Mouse (Mus musculus): ENCODE results near the gene Pomgnt1.

Pomgnt1 gene

DNA sequence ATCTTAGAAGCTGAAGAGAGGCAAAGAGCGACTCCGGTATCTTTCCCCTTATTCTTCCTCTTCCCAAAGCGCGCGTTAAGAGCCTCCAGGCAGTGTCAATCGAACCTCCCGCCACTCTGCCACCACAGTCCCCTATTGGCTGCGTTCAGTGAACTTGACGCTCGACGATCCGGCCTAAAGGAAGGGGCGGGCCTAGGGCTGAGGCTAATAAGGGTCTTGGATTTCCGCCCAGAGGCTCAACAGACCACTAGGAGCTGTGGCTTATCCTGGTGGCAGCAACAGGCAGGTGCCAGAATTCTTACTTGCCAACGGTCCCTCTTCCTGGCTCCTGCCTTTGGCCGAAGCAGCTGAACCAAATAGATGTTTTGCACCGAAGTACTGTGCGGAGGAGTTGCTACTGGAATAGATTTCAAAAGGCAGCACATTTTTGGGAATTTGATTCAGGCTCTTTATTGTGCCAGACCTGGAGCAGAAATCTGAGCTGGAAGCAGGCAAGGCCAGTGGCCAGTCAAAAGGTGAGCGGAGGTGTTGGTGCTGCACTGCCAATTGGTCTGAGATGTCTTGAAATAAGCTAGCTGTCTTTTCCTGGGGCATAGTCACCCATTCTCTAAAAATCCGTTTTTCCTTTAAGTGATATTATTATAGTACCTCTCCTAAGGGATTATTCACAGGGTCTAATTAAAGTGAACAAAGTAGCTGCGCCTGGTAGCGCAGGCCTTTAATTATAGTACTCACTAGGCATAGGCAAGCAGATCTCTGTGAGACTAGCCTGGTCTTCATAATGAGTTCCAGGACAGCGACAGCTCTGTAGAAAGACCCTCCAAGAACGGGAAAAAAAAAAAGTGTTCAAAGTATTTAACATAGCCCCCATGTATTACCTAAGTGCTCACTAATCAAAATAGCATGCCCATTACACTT, at the start of gene Pomgnt1, which contains the start of gene Rad54l:
Gene Pomgnt1 (plus strand): TSS at position 239 of the 918 bp plus-strand sequence.
Gene Rad54l (minus strand): TSS at position 89 of the 918 bp plus-strand sequence.
- peak; percentile 90 for DNase-seq

DNA sequence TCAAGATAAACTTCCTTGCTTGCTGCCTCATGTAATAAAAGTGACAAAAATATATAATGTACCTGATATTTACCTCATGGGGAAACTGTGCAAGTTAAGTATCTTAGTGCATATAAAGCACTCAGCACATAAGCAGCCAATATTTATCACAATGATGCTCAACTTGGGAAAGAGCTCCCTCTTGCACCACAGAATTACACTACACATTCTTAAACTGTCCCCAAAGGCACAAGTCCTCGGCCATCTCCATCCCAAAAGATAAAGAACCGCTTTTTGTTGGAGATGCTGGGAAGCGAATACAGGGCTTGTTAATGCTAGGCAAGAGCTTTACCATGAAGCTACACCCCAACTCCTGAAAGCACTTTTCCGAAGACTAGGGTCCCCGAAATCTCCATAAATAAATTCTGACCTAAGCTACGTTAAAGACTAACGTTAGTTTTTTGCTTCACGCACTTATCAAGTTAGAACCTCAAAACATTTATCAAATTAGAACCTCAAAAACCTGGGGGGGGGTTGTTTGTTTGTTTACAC, 49.4 kb upstream of the Pomgnt1 start:
- DNase-seq, result no peak

DNA sequence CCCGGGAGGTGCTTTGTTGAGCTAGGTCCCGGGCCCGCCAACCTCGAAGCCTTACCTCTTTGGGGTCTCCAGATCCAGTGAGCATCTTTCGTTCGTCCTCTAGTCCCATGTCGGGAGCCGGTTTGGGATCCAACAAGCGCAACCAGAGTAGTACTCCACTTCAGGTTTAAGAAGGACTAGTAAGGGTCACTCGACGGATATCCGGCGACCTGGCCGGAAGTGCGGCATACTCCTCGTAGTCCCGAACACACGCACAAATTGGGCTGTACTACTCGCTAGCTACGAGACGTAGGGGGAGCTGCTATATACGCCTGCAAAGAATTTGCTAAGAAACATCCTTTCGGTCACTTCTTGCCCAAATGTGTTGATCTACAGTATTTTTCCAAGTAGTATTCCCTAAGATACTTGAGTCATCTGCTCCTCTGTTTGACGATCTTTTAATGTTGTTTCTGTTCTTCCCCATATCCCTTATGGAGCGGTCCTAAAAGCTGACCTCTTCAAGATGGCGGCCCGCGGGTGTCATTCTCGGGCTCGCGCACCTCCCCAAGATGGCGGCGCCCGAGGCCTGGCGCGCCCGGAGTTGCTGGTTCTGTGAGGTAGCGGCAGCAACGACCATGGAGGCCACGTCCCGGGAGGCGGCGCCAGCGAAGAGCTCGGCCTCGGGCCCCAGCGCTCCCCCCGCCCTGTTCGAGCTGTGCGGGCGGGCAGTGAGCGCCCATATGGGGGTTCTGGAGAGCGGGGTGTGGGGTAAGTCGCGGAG, 48.6 kb upstream of the Pomgnt1 start, which contains the start of the genes Uqcrh and Lrrc41:
Gene Uqcrh (minus strand): TSS at position 211 of the 760 bp plus-strand sequence.
Gene Lrrc41 (plus strand): TSS at position 409 of the 760 bp plus-strand sequence.
- peak; percentile 97 for DNase-seq

DNA sequence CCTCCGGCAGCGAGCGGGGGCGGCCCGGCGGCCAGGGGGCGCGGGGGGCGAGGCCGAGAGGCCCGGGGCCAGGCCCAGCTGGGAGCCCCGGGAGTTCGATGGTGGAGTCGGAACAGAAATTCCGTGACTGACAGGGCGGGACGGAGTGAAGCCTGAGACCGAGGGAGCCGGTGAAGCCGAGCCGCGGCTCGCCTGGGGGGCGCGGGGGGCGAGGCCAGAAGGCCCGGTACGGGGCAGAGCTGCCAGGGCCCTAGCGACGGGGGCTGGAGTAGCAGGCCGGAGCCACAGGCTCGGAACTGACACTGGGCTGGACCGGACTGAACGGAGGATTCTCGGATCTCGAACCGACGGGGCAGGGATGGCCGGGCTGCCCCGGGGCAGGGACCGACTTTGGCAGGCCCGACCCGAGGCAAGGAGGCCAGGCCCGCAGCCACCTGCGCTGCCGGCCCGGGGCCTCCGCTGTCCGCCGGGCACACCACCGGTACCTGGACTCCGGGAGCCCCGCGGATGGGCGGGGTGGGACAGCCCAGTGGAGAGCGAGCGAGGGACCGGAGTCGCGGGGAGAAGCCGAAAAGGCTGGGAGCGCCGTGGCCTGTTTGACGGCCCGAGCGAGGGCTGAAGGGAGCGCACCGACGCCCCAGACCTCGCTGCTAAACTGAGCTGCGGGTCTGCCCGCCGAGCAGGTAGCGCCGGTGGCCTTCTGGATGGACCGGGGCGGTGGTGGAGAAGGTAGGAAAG, 47.8 kb upstream of the Pomgnt1 start:
- DNase-seq, result peak; percentile 84

DNA sequence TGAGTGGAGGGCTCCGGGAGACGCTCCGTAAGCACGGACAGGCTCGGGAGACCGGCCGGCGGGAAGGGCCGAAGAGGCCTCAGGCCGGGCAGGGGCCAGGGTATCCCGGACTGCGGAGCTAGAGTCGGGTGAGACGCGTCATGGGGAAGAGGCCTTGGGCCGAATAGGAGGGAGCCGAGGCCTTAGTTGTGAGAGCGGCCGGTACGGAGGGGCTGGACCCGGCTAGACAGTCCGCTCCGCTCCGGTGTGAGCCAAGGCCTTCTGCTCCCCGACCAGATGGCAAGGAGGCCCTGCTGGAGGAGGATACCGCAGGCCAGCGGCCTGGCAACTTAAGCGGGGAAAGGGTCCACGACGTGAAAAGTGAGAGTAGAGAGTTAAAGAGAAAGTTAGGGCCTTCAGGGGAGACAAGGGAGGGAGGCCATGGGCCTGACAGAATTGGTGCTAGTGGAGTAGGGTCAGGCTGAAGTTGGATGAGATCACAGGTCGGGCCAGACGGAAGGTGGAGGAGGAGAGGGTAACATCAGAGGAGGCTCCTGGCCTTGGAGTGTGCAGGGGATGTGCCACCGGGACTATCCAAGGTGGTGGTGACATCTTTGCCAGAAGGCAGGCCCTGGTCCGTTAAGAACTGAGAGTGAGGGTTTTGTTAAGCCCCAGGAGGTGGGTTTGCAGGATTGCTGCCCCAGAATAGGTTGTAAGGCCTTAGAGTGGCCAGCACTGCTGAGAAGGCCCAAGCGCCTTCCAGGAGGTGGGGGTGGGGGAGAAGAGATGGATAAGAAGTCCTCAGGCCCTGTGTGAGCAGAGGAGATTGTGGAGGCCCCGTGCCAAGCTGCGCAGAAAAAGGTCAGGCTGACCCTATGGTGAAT, 47.0 kb upstream of the Pomgnt1 start:
- DNase-seq, result peak; percentile 62

DNA sequence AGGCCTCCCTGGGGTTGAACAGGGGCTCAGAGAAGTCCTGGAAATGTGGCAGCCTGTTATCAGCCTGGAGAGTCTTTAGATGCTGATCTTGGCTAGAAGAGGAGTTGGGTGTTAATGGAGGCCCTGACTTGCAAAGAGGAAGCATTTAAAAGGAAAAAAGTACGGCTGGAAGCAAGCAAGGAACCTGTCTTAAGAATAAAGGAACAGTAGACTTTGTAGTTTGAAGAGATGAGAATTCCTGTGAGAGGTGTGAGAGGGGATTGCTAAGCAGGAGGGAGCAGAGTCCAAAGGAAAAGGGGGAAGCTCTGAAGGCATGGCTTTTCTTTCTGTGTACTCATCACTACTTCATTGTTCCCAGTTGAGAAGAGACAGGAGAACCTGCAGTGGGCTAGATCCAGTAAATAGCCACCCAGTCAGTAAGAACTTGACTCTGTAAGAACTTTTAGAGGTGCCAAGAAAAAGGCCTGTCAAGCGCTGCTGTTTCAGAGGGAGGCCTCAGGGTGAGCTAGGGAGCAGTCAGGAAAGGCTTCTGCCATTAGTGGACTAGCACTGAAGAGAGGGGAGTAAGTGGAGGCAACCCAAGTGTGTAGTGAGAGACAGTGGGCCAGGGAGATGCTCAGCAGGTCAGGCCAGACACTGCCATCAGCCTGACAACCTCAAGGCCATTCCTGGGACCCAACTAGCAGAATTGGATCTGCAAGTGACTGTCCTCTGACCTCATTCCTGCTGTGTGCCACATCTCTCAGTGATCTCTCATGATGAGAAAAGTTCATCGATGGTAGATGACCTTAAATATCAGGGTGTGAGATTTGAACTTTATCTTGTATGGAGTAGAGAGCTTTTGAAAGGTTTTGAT, 46.2 kb upstream of the Pomgnt1 start:
- no peak for DNase-seq

DNA sequence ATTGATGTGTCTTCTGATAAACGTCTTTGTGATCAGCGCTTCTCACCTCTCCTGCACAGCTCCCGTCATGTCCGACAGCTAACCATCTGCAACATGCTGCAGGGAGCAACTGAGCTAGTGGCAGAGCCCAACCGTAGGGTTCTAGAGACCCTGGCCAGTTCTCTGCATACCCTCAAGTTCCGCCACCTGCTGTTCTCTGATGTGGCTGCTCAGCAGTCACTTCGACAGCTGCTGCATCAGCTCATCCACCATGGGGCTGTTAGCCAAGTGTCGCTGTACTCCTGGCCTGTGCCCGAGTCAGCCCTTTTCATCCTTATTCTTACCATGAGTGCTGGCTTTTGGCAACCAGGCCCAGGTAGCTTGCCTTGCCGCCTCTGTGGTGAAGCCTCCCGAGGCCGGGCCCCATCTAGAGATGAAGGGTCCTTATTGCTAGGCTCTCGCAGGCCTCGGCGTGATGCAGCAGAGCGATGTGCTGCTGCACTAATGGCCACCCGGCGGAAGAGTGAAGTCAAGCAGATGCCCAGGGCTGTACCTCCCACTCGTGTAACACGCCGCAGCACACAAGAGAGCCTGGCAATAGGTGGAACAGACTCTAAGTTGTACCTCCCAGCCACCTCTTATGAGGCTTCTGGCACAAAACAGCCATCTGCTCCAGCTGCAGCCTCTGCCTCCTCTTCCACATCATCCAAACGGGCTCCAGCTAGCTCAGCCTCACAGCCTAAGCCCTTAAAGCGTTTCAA, 35.0 kb upstream of the Pomgnt1 start:
- no peak for DNase-seq

DNA sequence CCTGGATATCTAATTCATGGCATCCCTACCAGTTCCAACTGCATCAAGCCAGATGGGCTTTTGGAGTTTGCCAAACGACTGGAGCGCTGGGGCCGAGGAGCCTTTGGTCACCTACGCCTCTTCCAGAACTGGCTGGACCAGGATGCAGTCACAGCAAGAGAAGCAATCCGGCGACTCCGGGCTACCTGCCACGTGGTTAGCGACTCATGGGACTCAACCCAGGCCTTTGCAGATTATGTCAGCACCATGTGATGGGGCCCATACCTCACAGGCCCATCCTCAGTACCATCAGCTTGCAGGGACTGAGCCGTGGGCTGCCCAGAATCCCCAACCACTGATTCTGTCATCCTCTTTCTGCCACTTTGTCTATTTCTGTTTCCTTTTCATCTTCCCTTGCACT, 27.3 kb upstream of the Pomgnt1 start:
- DNase-seq, result peak; percentile 11

DNA sequence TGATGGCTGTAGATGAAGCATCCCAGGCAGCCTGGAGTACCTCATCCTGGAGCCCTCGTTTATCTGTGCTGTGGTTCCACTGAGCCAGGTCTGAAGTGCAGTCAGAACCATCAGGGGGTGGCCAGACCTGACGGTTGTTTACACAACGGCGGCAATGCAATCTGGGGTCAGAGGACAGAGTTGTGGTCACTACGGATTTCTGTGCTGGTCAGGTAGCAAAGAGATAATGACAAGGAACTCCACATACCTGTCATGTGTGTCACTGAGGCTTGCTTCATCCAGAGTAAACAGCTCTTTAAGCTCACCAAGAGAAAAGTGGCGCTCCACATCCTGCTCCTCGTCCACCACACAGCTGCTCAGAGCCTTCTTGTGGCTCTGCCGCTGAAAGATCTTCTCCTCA, 26.4 kb upstream of the Pomgnt1 start:
- DNase-seq, result no peak

DNA sequence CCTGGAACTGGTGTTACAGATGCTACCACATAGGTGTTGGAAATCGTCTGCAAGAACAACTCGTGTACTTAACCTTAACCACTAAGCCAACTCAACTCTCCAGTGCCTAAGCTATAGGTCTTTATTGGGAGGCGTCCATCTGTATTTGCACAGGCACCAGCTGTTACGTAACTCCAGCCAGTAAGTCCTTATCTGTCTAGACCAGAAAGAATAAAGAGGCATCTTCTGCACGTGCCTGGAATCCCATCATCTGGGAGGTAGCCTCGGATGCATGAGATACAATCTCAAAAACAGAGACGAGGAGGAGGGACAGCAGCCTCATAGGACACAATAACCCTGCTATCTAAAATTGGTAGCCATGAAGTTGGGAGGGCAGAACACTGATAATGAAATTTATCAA, 22.7 kb upstream of the Pomgnt1 start:
- DNase-seq, result no peak

DNA sequence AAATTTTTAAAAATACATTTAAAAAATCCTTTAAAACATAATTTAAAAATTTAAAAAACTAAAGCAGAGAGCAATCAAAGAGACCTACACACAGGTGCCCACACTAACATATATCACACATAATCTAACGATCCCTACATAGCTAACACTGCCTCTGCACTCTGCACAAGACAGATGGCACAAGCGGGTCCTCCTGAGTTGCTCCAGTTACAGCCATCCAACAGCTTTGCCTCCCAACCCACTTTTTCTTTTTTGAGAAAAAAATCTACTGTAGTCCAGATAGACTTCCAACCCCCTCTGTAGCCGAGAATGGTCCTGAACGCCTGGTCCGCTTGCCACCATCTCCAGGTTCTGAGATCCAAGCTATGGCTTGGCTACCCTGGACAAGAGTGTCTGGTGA, 18.4 kb upstream of the Pomgnt1 start:
- no peak for DNase-seq

DNA sequence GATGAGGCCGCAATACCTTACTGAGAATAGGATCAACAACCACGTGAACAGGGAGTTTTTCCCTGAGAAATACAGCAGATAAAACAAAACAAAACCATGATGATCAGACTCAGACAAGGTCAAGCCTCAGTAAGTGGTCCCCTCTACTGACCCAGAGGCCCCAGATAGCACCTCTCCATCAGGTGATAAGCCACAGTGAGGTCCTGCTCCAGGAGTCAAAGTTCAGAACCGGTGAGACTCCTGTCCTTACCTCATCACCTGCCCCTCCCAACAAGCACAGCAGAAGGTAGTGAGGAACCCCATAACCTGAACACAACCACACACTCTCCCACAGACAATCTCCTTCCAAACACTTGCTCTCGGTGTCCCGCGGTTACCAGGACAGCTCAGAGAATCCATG, 12.9 kb upstream of the Pomgnt1 start:
- no peak for DNase-seq

DNA sequence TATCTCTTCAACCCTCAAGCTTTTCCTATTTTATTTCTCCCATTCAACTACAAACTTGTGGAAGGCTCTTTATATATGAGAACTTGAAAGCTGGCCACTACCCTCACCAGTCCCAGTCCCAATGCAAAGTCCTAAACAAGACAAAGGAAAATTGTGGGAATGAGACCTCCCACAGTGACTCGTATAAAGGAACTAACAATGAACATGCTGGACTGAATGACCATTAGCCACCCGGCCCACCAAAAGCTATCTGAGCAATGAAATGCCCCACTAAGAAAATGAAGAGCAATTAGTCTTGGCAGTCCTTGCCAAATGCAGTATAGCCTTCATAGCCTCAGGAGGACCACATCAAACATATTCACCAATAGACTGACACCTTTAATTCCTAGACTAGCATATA, 12.2 kb upstream of the Pomgnt1 start:
- DNase-seq, result no peak

DNA sequence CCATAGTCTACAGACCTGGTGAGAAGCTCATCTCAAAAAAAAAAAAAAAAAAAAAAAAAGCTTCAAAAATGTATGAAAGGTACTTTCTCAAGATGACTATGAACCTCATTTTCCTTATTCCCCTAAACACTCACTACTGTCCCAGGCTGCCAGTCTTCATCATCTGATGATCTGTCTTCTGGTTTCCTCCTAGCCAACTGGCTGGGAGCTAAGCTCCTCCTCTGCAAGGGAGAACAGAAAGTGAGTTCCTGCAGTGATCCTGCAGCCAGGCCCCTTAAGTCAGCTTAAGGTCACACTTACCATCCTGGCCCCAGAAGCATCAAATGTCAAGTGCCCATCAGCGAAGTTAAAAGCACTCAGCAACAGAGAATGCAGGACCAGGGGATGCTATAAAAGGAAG, 878 bp upstream of the Pomgnt1 start:
- no peak for DNase-seq

DNA sequence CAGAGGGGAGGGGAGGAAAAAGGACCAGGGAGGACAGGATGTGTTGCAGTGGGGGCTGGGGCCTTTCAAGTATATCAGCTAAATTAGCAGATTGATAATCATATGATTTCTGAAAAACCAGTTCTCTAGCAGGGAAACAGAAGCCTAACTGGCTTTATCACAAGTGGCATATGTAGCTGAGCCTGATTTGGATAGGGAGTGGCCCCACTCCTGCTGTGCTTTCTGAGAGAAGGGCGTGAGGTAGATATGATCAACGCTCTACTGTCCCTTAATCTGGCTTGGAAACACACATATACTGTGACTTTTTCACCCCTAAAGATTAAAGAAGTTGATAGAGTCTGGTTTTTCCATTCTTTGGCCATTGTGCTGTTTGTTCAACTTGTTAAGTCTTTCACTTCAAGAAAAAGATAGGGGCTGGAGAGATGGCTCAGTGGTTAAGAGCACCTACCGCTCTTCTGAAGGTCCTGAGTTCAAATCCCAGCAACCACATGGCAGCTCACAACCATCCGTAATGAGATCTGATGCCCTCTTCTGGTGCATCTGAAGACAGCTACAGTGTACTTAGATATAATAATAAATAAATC, 2.3 kb downstream of the Pomgnt1 start:
- no peak for DNase-seq

DNA sequence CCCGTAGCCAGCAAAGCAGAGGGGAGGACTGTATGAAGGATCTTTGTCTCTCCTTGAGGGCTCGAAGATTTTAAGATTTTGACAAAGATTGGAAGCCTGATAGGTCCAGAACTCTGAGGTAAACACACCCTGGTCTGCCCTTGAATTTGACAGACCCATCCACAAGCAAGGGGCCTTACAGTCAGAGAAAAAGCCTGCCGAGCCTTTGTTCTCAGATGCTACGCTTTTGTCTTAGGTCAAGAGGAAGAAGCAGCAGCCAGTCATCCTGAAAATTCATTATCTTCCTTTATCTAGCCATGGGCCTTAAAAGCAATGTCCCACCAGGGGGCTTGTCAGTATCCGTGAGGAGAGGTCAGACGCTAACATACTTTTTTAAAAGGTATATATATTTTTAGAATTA, 4.3 kb downstream of the Pomgnt1 start:
- no peak for DNase-seq

DNA sequence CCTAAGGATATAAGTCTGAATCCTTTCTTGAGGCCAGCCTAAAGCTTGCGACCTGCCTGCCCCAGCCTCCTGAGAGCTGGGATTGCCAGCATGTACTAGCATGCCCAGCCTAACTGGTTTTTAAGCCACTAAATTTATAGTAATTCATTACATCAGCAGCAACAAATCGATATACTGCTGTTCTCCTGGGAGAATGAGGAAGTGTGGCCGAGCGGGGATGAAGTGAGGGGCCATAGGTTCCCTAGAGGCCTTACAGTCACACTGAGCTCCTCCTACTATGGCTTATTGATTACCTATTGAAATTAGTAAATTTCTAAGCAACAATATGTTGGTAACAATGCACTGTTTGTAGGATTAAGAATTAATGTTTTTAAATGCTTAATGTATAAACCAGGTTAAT, 9.5 kb downstream of the Pomgnt1 start:
- DNase-seq, result no peak

DNA sequence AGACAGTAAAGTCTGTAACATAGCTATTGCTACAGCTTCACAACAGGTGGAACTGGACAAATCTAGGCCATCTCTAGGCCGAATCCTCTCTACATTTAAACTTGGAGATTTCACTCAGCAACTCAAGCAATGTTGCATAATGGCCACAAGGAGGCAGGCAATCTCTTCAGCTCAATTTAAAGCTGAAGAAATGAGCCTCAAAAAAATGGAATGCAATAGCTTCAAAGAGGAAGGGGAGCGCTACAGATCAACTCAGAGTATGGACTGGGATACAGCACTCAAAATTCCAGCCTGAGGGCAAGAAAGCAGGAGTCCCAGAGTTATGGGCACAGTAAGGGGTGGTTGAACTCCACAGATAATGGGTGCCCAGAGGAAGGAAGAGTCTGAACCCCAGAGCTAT, 11.3 kb downstream of the Pomgnt1 start:
- DNase-seq, result no peak

DNA sequence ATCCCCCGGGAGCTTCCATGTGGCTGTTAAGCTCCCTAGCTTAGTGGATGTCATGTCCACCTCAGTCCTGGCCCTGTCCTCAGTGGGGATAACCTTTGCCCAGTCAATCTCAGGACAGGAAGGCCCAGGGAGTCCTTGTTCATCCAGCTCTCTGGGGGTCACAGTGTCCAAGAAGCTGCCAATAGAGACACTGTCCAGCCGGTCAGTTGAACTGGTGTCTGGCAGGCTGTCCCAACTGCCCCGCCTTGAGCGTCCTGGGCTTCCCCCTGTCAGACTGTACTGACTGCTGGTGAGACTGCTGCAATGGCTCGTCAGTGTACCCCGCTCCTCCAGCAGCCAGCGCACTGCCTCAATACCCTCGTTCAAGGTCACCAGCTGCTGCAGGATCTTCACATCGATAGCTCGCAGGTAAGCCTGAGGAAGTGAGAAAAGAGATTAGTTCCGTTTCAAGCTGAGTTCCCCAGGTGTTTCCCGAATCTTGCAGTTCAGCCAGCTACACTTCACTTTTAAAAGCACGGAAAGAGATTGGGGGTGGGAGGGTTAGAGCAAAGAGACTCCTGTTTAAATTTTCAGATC, 13.9 kb downstream of the Pomgnt1 start:
- DNase-seq, result no peak
